Mouse (Mus musculus): ENCODE data around the gene Anxa8. TPM values are rescaled to one million over a fixed set of nuclear protein-coding genes. Genes with fewer than 3 reads are reported as not detected.

Gene Anxa8
- total RNA-seq (2021), result 1 to 10 TPM; 4.3 to 5.2 TPM
- long read RNA-seq, experiment 1, transcript Anxa8-201 (12 exons, 1,880 nt), result major isoform, 5 of 6 reads
- long read RNA-seq, experiment 1, partial matches to known transcripts, result 1 of 6 reads
- long read RNA-seq, experiment 1, other reads (novel, unspliced or antisense), result 0 of 6 reads
- long read RNA-seq, experiment 2, partial matches to known transcripts, result 0 of 5 reads
- long read RNA-seq, experiment 2, other reads (novel, unspliced or antisense), result 1 of 5 reads

DNA sequence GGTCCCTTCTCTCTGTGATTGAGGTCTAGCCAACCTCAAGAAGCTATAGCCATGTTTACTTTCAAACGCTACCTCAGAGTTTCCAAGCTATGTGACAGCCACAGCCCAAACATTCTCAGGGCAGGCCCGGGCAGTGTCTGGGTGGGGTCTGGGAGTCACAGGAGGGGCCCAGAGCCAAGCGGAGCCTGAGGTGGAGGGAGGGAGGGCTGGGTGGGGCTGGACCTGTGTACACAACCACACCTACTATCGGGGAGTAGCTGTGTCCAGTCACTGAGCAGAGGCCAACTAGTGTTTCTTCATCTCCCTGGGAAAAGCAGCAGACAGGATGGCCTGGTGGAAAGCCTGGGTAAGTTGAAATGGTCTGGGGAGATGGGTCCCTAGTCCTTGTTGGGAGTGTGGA, at the start of gene Anxa8:
TSS of gene Anxa8 (plus strand) at position 251 of the 400 bp plus-strand sequence.
- DNase-seq, result peak in 1 of 2 experiments; percentile 12

DNA sequence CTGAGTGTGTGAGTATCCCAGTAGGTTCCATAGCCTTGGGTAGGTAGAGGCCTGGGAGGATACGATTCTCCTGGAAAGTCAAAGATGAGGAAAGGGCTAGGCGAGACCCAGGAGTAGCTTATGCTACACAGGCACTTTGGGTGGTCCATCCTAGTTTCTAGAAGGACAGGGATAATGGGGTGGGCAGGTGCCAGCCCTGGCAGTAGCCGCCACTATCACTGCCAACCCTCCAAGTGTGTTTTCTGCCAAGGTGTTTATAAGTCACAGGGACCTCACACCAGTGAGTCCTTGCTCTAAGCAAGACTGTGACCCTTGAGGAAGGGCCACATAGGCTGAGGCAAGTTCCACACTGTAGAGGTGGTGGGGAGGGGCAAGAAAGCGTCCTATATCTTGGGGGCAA, 44.5 kb upstream of the Anxa8 start:
- no peak for DNase-seq
- intact Hi-C loops (cut with DNase I), result no loop called here

More for the DNA sequence above, at the start of gene Anxa8:
- intact Hi-C loops (cut with DNase I), result loop anchor here (10.0 kb wide), 1 partner anchor 289 kb away; the partner anchor contains the start of genes Mmrn2 and Sncg

DNA sequence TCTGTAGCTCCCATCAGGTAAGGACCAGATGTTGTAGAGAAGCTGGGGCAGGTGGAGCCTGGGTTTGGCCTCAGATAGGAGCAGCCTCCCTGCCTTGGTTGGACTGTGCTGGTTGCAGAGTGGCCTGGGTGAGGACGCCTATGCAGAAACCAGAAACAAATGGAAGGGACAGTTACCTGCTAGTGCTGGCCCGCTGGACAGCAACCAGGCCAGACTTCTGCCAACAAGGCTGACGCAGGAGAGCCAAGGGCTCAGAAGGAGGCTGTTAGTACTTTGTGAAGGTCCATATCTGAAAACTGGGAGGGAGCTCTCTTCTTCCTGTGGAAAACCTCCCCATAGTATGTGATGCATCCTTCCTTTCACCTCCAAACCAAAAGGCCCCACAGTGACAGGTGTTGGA, 42.4 kb upstream of the Anxa8 start:
- DNase-seq, result no peak
- intact Hi-C loops (cut with DNase I), result no loop called here

DNA sequence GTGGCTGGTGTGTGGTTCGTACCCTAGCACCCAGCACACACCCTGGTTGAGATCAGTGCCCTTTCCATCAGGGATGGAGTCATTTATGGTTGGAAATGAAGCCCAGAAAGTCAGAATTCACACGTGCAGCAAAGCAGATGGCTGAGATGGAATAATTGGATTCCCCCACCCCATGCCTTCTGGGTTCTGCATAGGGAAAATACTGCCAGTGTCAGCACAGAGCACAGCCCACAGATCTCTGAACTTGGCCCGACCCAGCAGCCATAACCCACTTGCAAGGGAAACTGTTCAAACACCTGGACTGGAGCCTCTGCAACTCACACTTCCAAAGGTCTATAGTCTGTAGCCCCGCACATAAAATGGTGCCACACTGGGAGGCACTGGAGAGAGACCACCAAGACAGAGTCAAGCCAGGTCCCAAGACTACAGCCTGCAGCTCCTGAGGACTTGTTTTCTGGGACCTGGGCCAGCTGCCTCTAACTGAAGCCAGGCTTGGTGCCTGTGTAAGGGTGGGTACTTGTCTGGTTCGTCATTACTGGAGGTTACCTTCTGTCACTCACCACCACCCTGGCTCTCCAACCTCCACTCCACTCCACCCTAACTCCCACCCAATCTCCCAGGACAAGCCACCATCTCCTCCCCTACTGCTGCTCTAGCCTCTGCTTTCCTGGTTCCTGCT, 35.5 kb upstream of the Anxa8 start:
- no peak for DNase-seq
- intact Hi-C loops (cut with DNase I), result no loop called here

DNA sequence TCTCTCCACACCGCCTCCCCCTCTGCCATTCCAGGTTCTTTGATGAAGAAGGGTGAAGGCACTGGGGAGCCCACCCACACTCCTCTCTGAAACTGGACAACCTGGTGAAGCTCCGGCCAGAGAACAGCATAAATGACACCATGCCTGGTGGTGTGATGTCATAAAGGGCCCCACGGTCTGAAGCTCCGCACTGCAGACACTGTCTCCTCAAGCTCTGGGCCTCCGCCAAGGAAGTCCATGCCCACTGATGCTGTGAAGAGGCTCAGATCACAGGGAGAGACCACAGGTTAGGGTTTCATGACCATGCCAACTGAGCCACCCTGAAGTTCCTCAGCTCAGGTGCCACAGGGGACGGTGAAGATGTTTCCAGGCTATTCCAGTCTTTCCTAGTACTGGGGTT, 33.3 kb upstream of the Anxa8 start, which contains the start of gene Antxrl:
TSS of gene Antxrl (plus strand) at position 192 of the 400 bp plus-strand sequence.
- intact Hi-C loops (cut with DNase I), result no loop called here
- DNase-seq, result no peak

DNA sequence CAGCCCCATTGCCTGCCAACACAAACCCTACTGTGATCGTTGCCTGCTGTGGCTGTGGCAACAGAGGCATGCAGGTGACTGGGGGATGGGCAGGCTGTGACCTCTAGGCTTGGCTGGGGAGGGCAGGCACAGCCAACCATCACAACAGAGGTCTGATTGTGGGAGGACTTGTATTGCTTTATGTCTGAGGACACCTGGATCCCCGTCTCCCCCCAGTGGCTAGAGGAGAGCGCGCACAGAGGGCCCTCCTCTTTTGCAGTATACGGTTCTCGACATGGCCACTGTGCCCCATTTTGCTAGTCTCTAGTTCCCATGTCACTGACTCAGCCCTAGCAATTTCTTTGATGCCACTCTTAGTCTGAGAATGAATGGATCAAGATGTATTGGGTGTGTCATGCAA, 14.1 kb upstream of the Anxa8 start:
- intact Hi-C loops (cut with DNase I), result no loop called here
- DNase-seq, result no peak

DNA sequence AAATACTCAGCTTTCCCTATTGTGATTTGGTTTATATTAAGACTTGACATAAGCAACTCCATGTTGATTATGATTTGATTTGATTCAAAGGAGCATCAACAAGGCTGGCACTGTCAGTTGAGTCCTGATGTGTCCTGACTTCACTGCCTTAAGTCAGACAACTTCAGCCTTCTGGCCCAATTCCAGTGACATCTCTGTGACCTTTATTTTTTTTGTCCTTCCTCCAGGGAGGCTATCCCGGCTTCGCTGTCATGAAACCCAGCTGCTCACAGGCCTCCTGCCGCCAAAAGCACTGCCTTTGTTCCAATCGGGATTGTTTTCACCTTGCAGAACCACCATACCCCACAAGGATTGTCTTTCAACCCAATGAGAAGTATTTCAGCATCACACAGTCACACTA, 10.4 kb upstream of the Anxa8 start:
- intact Hi-C loops (cut with DNase I), result no loop called here
- peak in 1 of 2 experiments; percentile 29 for DNase-seq

DNA sequence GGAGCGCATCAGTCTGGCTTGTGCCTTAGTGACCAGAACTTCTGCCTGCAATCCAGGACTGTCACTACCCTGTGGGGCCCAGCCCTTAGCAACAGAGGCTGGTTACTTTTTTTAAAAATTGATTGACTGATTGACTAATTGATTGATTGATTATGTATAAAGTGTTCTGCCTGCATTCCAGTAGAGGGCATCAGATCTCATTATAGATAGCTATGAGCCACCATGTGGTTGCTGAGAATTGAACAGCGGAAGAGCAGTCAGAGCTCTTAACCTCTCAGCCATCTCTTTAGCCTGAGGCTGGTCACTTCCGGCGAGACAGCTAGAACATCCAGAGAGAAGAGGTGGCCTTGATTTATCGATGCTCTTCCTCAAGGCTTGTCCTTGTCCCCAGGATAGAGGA, 8.6 kb upstream of the Anxa8 start:
- DNase-seq, result no peak
- intact Hi-C loops (cut with DNase I), result no loop called here

DNA sequence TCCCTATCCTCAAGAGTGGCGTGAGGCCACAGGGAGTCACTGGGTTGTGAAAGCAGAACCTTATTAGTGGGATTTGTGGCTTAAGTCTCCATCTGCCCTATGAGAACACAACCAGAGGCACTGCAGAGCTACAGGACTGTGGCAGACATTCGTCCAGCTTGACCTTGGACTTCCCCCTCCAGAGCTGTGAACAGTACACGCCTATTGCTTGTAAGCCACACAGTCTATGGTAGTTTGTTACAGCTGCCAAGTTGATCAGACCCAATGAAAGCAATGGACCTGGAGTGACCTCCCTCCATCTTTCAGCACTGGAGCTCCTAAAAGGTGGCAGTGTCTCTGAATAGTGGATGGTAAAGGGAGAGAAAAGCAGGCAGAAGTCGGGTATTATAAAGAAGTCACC, 7.5 kb upstream of the Anxa8 start:
- intact Hi-C loops (cut with DNase I), result no loop called here
- no peak for DNase-seq

DNA sequence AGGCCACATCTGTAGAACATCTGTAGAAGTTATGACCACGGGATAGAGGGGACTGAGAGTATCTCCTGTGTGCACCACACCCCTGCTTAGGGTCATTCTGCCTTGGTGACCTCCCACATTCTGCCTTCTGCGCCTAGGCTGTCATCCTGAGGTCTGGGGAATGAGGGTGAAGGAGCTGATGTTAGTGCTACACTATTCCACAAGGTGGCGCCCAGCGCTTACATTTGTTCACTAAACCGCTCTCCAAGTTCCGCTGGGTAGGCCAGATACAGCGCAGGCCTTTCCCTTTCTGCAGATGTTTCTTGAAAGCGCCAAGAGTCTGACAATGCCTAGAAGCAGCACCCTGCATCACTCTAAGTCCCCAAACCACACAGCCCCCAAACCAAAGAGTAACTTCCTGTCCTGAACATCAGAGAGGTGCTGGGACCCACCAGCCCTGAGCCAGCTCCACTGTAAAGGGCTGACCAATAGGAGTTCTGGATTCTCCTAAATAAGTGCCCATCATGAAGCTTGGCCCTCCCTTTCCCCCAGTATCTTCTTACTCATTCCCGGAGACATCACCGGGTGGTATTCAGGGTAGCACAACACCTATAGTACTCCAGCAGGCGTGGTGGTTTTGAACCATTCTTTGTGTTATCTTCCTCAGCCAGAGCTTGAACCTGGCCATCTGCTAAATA, 5.3 kb upstream of the Anxa8 start:
- intact Hi-C loops (cut with DNase I), result loop anchor here (1.0 to 10.0 kb wide), 5 partner anchors 25 to 294 kb away; partner anchors contain the start of genes Mmrn2 and Sncg
- peak; percentile 78 to 84 for DNase-seq

DNA sequence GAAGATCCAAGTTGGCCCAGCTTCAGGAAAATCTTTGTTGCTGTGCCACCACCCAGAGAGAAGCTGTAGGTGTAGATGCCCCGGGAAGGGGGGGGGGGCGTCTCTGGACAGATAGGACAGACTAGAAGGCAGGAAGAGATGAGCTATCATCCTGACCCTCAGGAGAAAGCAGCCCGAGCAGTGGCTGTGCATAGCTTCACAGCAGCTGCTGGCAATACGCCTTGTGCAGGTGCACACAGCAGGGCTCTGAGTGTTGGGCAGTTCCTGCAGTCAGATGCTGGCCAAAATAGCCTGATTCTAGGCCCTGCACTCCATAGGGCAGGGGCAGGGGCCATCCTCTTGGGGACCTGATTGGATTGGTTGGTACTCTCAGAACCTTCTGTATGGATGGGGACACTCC, 1.0 kb downstream of the Anxa8 start:
- no peak for DNase-seq
- intact Hi-C loops (cut with DNase I), result loop anchor here (10.0 kb wide), 1 partner anchor 288 kb away; the partner anchor contains the start of genes Mmrn2 and Sncg

DNA sequence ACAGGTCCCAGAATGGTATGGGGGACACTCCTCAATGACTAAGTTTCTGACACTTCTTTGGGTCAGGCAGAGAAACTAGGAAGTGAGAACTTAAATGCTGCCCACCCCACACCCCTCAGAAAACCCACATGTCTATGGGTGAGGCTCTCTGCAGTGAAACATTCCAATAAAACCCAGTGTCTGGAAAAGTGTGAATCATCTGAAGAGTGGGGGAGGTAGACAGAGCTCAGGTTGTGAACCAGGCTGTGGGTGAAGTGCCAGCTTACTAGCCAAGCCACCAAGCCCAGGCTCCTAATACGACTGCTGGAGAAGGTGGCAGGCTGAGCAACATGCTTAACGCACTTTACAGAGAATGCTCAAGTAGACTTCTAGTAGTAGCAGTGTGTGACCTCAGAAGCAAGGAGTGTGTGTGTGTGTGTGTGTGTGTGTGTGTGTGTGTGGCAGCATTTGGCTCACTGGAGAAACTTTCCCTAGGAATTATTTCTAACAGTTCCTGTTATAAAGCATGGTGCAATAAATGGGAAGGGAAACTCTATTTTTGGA, 2.1 kb downstream of the Anxa8 start:
- intact Hi-C loops (cut with DNase I), result loop anchor here (10.0 kb wide), 1 partner anchor 287 kb away; the partner anchor contains the start of genes Mmrn2 and Sncg
- DNase-seq, result no peak

DNA sequence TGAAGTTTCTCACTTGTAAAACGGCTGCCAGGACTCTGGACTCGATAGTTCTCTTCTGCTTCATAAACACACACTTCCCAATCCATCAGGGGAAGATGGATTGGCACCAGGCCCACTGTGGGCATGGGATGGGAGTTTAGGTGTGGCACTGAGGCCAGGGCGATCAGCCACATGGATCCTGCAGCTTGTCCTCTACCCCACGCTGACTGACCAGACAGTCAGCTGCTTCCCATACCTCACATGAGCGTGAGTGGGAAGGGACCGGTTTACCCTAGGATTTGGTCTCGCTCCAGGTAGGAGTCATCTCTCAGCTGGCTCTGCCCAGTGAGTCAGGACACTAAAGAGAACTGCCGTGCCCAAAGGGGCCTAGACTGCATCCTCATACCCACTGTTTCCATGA, 4.0 kb downstream of the Anxa8 start:
- intact Hi-C loops (cut with DNase I), result loop anchor here (10.0 kb wide), 1 partner anchor 285 kb away; the partner anchor contains the start of genes Mmrn2 and Sncg

DNA sequence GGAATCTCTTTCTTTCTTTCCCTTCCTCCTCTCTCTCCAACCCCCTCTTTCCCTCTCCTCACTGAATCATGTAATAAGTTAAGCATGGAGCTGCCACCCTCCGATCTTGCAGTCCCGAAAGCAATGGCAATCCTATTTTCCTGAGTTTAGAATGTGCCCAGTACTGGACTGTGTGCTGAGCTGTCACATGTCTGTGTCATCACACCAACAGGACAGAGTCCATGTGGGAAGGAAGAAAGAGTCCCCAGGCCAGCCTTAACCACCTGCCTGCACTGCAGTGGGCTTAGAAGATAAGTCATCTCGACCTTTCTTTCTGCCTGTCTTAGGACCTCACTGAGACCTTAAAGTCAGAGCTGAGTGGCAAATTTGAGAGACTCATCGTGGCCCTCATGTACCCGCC, 5.7 kb downstream of the Anxa8 start:
- intact Hi-C loops (cut with DNase I), result no loop called here

More for the DNA sequence above, 4.0 kb downstream of the Anxa8 start:
- DNase-seq, result no peak

DNA sequence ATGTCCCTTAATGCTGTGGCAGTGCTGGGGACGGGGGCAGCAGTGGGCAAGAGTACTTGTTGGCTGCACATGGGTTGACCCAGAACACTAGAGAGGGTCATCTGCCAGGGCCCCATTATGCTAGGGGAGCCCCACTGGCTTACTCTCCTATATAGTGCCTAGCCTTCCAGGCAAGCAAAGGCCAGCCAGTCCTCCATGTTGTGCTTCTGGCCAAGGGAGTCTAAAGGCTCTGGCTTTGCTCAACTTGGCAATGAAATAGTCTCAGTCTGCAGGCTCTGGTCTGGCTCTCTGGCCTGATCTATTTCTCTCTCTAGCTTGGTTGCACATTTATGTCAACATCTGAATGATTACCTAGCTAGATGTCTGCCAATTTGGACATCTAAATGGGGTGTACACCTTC, 7.1 kb downstream of the Anxa8 start:
- intact Hi-C loops (cut with DNase I), result no loop called here

More for the DNA sequence above, 5.7 kb downstream of the Anxa8 start:
- DNase-seq, result no peak

DNA sequence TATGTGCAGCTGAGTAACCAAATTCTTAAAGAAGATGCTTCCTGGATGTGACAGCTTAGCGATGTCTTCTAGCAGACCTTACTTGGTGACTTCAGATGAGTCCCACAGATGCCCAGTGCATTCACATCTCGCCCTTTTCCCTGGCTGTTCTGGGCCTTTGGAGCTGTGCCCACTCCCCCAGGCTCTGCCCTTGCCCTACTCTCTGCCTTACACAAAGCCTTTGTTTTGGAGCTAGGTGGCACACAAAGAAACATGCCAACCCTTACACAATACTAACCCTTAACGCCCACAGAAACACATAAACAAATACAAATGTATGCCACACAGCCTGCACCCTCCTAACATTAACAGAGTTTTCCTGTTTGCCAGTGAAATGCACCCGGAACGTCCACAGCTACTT, 10.4 kb downstream of the Anxa8 start:
- intact Hi-C loops (cut with DNase I), result no loop called here

More for the DNA sequence above, 7.1 kb downstream of the Anxa8 start:
- DNase-seq, result no peak

DNA sequence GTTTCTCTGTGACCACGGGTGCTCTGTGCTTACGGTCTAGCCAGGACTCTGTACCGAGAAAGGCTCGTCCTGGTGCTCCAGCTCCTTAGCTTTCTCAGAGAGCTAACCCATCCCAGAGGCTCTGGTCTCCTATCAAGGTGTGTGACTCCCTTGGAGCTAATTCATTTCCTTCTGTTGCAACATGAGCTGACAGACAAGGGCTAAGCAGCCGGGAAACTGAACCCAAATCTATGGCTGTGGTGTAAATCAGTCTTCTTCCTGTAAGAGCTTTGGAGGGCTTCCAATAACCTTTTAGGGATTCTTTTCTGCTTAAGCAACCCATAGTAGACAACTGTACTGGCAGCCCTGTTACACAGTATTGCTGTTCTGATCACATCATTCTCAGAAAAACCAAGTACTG, 16.8 kb downstream of the Anxa8 start, which contains the start of gene A630023A22Rik:
TSS of gene A630023A22Rik (minus strand) at position 154 of the 400 bp plus-strand sequence.
- DNase-seq, result no peak
- intact Hi-C loops (cut with DNase I), result loop anchor here (5.0 kb wide), 1 partner anchor 145 kb away; no protein-coding TSS in a partner anchor

More for the DNA sequence above, 10.4 kb downstream of the Anxa8 start:
- no peak for DNase-seq

DNA sequence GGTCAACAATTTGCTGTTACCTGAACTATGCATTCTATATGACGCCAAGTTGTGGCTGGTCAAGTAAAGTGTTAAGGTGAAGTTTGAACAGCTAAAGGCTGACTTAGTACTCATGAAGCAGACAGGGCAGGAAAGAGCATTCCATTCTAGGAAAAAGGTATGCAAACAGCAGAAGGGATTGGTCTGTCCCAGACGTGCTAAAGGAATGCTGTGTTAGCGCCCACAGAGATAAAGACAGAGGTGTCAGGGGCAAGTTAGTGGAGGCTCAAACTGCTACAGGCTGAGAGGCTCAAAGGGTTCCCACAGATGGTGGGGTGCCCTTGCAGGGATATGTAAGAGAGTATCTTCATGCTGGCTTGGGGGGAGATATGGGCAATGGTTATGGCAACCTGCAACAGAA, 18.1 kb downstream of the Anxa8 start:
- intact Hi-C loops (cut with DNase I), result loop anchor here (5.0 kb wide), 1 partner anchor 147 kb away; no protein-coding TSS in a partner anchor
- DNase-seq, result no peak

DNA sequence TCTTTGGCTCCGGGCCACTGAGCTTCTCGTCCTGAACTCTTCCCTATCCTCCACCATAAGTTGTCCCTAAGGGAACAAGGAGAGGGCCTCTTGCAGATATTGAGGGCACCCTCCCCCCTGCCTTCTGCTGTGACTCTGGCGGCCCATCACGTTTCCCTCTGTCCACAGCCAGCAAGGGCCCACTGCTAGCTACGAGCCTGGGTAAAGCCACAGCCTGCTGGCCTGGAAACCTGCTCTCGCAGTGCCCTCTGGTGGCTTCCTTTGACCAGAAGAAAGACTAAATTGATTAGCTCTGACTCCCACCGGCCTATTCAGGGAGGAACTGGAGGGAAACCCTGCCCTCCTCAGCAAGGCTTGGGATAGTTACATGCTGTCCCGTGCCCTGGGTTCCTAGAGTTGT, 19.1 kb downstream of the Anxa8 start:
- intact Hi-C loops (cut with DNase I), result loop anchor here (1.0 to 5.0 kb wide), 3 partner anchors 25 to 148 kb away; no protein-coding TSS in a partner anchor
- DNase-seq, result peak; percentile 74 to 84

DNA sequence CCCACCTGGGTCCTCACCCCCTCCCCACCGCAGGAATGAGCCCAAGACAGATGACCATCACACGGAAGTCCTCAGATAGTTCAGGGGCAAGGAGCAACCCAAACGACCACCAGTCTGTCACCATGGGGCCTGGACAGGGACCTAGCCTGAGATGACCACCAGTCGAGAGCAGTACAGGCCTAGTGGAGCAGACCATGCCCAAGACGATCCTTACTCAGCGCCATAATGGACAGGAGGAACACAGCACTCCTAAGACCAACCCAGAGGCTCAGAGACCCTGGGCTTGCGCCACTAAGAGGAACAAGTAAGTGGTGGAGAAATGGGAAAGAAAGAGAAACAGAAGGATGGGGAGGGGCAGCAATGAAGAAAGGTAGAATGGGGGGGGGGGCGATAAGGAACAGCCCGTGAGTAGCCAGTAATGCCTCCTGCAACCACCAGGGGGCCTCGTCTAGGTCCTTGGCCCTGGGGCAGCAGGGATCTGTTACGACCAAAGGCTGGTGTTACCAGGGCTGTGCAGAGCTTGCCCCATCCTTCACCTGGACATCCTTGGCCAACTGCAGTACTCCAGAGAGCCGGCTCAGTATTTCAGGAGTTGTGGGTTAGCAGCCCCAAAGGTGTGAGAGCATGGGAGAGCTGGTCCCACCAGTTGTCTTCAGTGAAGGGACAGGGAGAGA, 20.7 kb downstream of the Anxa8 start:
- DNase-seq, result peak; percentile 31 to 57
- intact Hi-C loops (cut with DNase I), result loop anchor here (2.0 to 5.0 kb wide), 2 partner anchors 48 to 131 kb away; no protein-coding TSS in a partner anchor

All from heart, postnatal 14 days (tissue).